Mouse (Mus musculus) cerebellum, adult 2 months (tissue): ENCODE measurements around the gene 3100002H09Rik. TPM values are rescaled to one million over a fixed set of nuclear protein-coding genes. Genes with fewer than 3 reads are reported as not detected.

Experiments
- DNase-seq, 2 experiments: peaks; one replicate each; pipeline ENCODE4 v3.0.0; 2021
- H3K27ac ChIP-seq: fragments of 200-500 bp; 2 replicates; pipeline ENCODE4 v1.5.1; 2012; ENCODE audit warnings: low read length, control low read depth, inconsistent platforms; ENCODE audit not compliant: insufficient read depth
- H3K27me3 ChIP-seq: fragments of 200-500 bp; 2 replicates; pipeline ENCODE4 v1.6.1; 2012; ENCODE audit warnings: inconsistent platforms, mild to moderate bottlenecking, low read length, moderate library complexity; ENCODE audit not compliant: control insufficient read depth, insufficient read depth
- H3K4me1 ChIP-seq: fragments of 200-500 bp; 2 replicates; pipeline ENCODE4 v1.6.1; 2011; ENCODE audit warnings: low read length; ENCODE audit not compliant: control insufficient read depth, insufficient read depth
- H3K4me3 ChIP-seq: fragments of 200-500 bp; replicated peaks from 2 replicates; pipeline ENCODE3; 2011; ENCODE audit warnings: mild to moderate bottlenecking, low read depth, low read length, control low read depth; ENCODE audit not compliant: insufficient read depth
- CTCF ChIP-seq: fragments of 200-500 bp; IDR thresholded peaks from 2 replicates; pipeline ENCODE4 v1.5.1; 2011; ENCODE audit warnings: low read depth, mild to moderate bottlenecking, control low read depth, low read length, moderate library complexity, borderline replicate concordance; ENCODE audit not compliant: insufficient read depth
- POLR2A ChIP-seq: fragments of 200-500 bp; IDR thresholded peaks from 2 replicates; pipeline ENCODE4 v1.6.1; 2011; ENCODE audit warnings: low read length, control low read depth, borderline replicate concordance; ENCODE audit not compliant: insufficient read depth
- WGBS: fragments of 180-500 bp; shearing (Covaris S2); methylation state at CpG from one replicate; pipeline ENCODE4 v1.1.7; 2018; 5-methylcytosine and 5-hydroxymethylcytosine counted together
- polyA plus RNA-seq: library from polyadenylated mRNA; depleted of rRNA; stranded (reverse); fragments of >200 nt; gene quantifications from 2 replicates; pipeline ENCODE4 v1.2.3, GENCODE M21; 2012; rRNA removed

3100002H09Rik gene
- not detected in 2 replicates for polyA plus RNA-seq

GRCm38 (mm10) chr4:124610703-124611102 lies at the start of gene 3100002H09Rik:
TSS of gene 3100002H09Rik (minus strand) at chr4:124610803.
- no peak for TF ChIP-seq CTCF
- no peak for TF ChIP-seq POLR2A
- no peak within 1 kb of the TSS for H3K27ac ChIP-seq
- H3K4me1 ChIP-seq: no peaks in the 10 kb centered on the region
- DNase-seq: no peak
- 83% methylated on average over 2 of the region's 2 CpGs for WGBS
- H3K4me3 ChIP-seq: no peak within 1 kb of the TSS
- H3K27me3 ChIP-seq: no peaks in the 10 kb centered on the region; the same call in 1 of the 2 replicates

GRCm38 (mm10) chr4:124659251-124660217 lies 48.9 kb upstream of the 3100002H09Rik start:
- H3K27me3 ChIP-seq: peaks cover 12% of the 10 kb centered on the region; the same call in 1 of the 2 replicates
- WGBS: 7% methylated on average over 68 of the region's 68 CpGs

DNA sequence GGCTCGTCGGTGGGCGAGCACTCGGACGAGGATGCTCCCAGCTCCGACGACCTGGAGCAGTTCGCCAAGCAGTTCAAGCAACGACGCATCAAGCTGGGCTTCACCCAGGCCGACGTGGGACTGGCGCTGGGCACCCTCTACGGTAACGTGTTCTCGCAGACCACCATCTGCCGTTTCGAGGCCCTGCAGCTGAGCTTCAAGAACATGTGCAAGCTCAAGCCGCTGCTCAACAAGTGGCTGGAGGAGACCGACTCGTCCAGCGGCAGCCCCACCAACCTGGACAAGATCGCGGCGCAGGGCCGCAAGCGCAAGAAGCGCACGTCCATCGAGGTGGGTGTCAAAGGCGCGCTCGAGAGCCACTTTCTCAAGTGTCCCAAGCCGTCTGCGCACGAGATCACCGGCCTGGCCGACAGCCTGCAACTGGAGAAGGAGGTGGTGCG lies 47.8 kb upstream of the 3100002H09Rik start:
- H3K27me3 ChIP-seq: peaks cover 12% of the 10 kb centered on the region; the same call in 1 of the 2 replicates
- H3K27ac ChIP-seq: no peak overlapping the region
- TF ChIP-seq CTCF (no peak), POLR2A (no peak)
- under 1% methylated on average over 39 of the region's 39 CpGs for WGBS
- peak in 1 of 2 experiments; percentile 20 for DNase-seq
- H3K4me1 ChIP-seq: no peaks in the 10 kb centered on the region
- H3K4me3 ChIP-seq: no peak overlapping the region

More at GRCm38 (mm10) chr4:124659251-124660217, 48.9 kb upstream of the 3100002H09Rik start:
- peak in 1 of 2 experiments; percentile 35 for DNase-seq
- H3K4me1 ChIP-seq: no peaks in the 10 kb centered on the region
- no peak overlapping the region for H3K27ac ChIP-seq
- no peak for TF ChIP-seq CTCF
- no peak for TF ChIP-seq POLR2A
- H3K4me3 ChIP-seq: no peak overlapping the region

- Histone ChIP-seq H3K4me1 (no peaks in the 10 kb centered on the region), H3K27ac (no peak overlapping the region), H3K27me3 (peaks cover 12% of the 10 kb centered on the region; the same call in 1 of the 2 replicates), H3K4me3 (no peak overlapping the region)
- TF ChIP-seq CTCF (no peak), POLR2A (no peak)
- DNase-seq: peak; percentile 10 to 29
- under 1% methylated on average over 47 of the region's 61 CpGs for WGBS
These were observed 47.2 kb upstream of the 3100002H09Rik start for GRCm38 (mm10) chr4:124657781-124658180.

- DNase-seq: peak; percentile 65 to 69
- peak overlapping the region; percentile 29 for H3K4me3 ChIP-seq
- H3K27ac ChIP-seq: no peak overlapping the region
- WGBS: under 1% methylated on average over 73 of the region's 92 CpGs
- no peaks in the 10 kb centered on the region for H3K4me1 ChIP-seq
- no peak for TF ChIP-seq POLR2A
- H3K27me3 ChIP-seq: peaks cover 12% of the 10 kb centered on the region; the same call in 1 of the 2 replicates
These were observed 46.4 kb upstream of the 3100002H09Rik start for GRCm38 (mm10) chr4:124656854-124657650.

- WGBS: 1% methylated on average over 15 of the region's 15 CpGs
These were observed 45.9 kb upstream of the 3100002H09Rik start, which contains the start of gene Pou3f1 for GRCm38 (mm10) chr4:124656518-124656853. TSS of gene Pou3f1 (plus strand) at chr4:124656807.

DNA sequence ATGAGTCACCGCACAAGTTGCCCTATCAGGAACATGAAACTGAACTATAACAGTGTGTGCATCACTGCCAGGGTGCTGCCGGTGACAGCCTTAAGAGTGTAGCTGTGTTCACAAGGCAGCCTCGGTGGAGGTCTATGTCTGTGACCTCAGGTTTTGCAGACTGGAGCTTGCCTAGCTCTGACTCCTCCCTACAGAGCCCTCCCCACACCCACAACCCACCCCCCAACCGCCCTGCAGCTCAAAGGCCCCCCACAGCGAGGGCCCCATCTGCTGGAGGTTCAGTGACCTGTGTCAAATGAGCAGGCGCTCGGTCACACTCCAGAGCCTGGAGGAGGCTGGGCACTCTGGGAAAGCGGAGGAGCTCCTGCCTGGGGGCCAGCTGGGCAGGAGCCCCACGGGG lies 42.3 kb upstream of the 3100002H09Rik start:
- H3K4me3 ChIP-seq: no peak overlapping the region
- H3K27me3 ChIP-seq: peaks cover 8% of the 10 kb centered on the region; the same call in 1 of the 2 replicates
- DNase-seq: peak; percentile 12 to 17
- WGBS: 11% methylated on average over 9 of the region's 9 CpGs
- TF ChIP-seq POLR2A (no peak), CTCF (no peak)
- no peak overlapping the region for H3K27ac ChIP-seq
- no peaks in the 10 kb centered on the region for H3K4me1 ChIP-seq

More at GRCm38 (mm10) chr4:124656518-124656853, 45.9 kb upstream of the 3100002H09Rik start, which contains the start of gene Pou3f1:
- peak in 1 of 2 experiments; percentile 18 for DNase-seq
- peak within 1 kb of the TSS; percentile 29 for H3K4me3 ChIP-seq
- TF ChIP-seq CTCF: no peak
- no peak for TF ChIP-seq POLR2A
- no peak within 1 kb of the TSS for H3K27ac ChIP-seq
- peaks cover 12% of the 10 kb centered on the region; the same call in 1 of the 2 replicates for H3K27me3 ChIP-seq
- H3K4me1 ChIP-seq: no peaks in the 10 kb centered on the region
